Mouse (Mus musculus) heart, adult 2 months (tissue): ENCODE measurements around the gene Mrtfa.

Source experiments
- CTCF ChIP-seq: fragments of 200-600 bp; IDR thresholded peaks from 2 replicates; pipeline ENCODE4 v1.8.1; 2022; ENCODE audit warnings: antibody characterized with exemption, mild to moderate bottlenecking, moderate library complexity
- EP300 ChIP-seq: fragments of 200-500 bp; IDR thresholded peaks from 2 replicates; pipeline ENCODE4 v1.6.1; 2011; ENCODE audit warnings: low read depth, low read length, control low read depth; ENCODE audit not compliant: insufficient read depth

GRCm38 (mm10) chr15:81167831-81168230 lies 22.7 kb downstream of the Mrtfa start:
- no peak for TF ChIP-seq CTCF
- TF ChIP-seq EP300: no peak
